Mouse (Mus musculus) olfactory bulb, adult 2 months (tissue): ENCODE results near the gene Npc2. TPM values are rescaled to one million over a fixed set of nuclear protein-coding genes. Genes with fewer than 3 reads are reported as not detected.

Experiments used
- H3K27ac ChIP-seq: fragments of 200-500 bp; 2 replicates; pipeline ENCODE4 v1.5.1; 2012; ENCODE audit warnings: low read depth, low read length; ENCODE audit not compliant: insufficient read depth
- H3K4me1 ChIP-seq: fragments of 200-500 bp; 2 replicates; pipeline ENCODE4 v1.6.1; 2012; ENCODE audit warnings: low read length; ENCODE audit not compliant: control insufficient read depth, insufficient read depth
- H3K4me3 ChIP-seq: fragments of 200-500 bp; 2 replicates; pipeline ENCODE4 v1.5.1; 2012; ENCODE audit warnings: mild to moderate bottlenecking, low read depth, low read length, moderate library complexity; ENCODE audit not compliant: insufficient read depth
- CTCF ChIP-seq: fragments of 200-500 bp; IDR thresholded peaks from 2 replicates; pipeline ENCODE4 v1.5.1; 2012; ENCODE audit warnings: low read depth, mild to moderate bottlenecking, low read length, moderate library complexity; ENCODE audit not compliant: insufficient read depth
- POLR2A ChIP-seq: fragments of 200-500 bp; IDR thresholded peaks from 2 replicates; pipeline ENCODE4 v1.6.1; 2012; ENCODE audit warnings: mild to moderate bottlenecking, low read depth, low read length, moderate library complexity; ENCODE audit not compliant: insufficient read depth
- WGBS: fragments of 180-500 bp; shearing (Covaris S2); methylation state at CpG from one replicate; pipeline ENCODE4 v1.1.7; 2018; 5-methylcytosine and 5-hydroxymethylcytosine counted together
- polyA plus RNA-seq: library from polyadenylated mRNA; stranded (reverse); fragments of >200 nt; gene quantifications from 2 replicates; pipeline ENCODE4 v1.2.4, GENCODE M21; 2012; ENCODE audit warnings: low replicate concordance; ENCODE audit not compliant: missing spikeins, insufficient read depth, insufficient read length

Gene Npc2
- polyA plus RNA-seq, 1 experiment = not detected

DNA sequence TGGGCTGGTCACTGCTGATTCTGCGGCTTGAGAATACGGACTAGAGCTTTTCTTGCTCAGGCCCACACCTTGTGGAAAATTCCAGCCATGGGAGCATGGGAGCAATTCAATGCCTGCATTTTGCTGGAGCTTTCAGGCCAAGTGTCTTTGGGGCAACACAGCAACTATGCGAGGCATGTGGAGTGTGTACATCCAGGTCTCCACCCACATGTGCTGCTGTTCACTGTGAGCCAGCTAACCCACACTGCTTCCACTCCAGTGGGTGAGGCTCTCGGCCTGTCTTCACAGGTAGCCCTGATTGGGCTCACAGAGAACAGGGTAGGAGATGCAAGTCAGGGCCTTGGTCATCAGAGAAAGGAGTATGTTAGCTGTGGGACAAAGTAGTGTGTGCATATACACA is 65.1 kb downstream of the Npc2 start:
- 91% methylated on average over 4 of the region's 4 CpGs for WGBS
- Histone ChIP-seq H3K4me3 (no peak overlapping the region), H3K4me1 (no peaks in the 10 kb centered on the region; the same call in 1 of the 2 replicates), H3K27ac (no peak overlapping the region)
- TF ChIP-seq POLR2A = no peak
- TF ChIP-seq CTCF = no peak

DNA sequence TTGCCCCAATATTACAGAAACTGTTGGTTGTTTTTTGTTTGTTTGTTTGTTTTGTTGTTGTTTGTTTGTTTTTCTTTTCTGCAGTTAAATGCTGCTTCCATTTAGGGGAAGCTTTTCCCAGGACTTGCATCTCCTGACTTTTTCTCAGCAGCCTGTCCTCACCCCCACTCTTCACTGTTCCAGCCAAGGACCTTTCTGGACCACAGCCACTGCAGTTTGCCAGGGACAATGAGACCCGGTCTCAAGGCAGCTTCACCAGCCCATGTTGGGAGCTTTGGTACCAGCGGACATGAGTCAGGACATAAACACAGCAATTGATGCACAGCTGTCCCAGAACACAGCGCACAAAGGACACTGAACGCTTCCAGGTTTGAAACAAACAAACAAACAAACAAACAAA is 66.1 kb downstream of the Npc2 start:
- no peak overlapping the region for H3K4me3 ChIP-seq
- TF ChIP-seq CTCF (no peak), POLR2A (no peak)
- no peak overlapping the region for H3K27ac ChIP-seq
- peaks cover 7% of the 10 kb centered on the region for H3K4me1 ChIP-seq
- 62% methylated on average over 4 of the region's 4 CpGs for WGBS

Other genes with a start within 250 kb of the Npc2 start
- not detected in 2 replicates for gene Vsx2, start 203.4 kb downstream of the Npc2 start, polyA plus RNA-seq
- gene Abcd4, start 155.7 kb downstream of the Npc2 start, polyA plus RNA-seq = not detected in 2 replicates
- not detected in 2 replicates for gene Vrtn, start 132.1 kb downstream of the Npc2 start, polyA plus RNA-seq
- not detected in 2 replicates for gene Syndig1l, start 74.3 kb downstream of the Npc2 start, polyA plus RNA-seq
- not detected in 2 replicates for gene Isca2, start 99 bp upstream of the Npc2 start, polyA plus RNA-seq
- not detected in 2 replicates for gene Ltbp2, start 103.4 kb upstream of the Npc2 start, polyA plus RNA-seq
- not detected in 2 replicates for gene Fcf1, start 197.7 kb upstream of the Npc2 start, polyA plus RNA-seq
- not detected in 2 replicates for gene Arel1, start 197.7 kb upstream of the Npc2 start, polyA plus RNA-seq
- gene Ylpm1, start 223.2 kb upstream of the Npc2 start, polyA plus RNA-seq = 139 and 435 TPM in 2 replicates